Mouse (Mus musculus): ENCODE measurements around the gene Fes. TPM values are rescaled to one million over a fixed set of nuclear protein-coding genes. Genes with fewer than 3 reads are reported as not detected.
"Not testable (repeated sequence)": the region's sequence is repeated elsewhere in the genome, so short reads cannot be mapped to it uniquely, and the experiment has no call there.

The Fes gene
- total RNA-seq, 2 experiments from 2014 or later, result 16.7 to 18.1 TPM

- DNase-seq (ENCODE audit: low spot score in 2 of 2), result no peak
Measured at GRCm38 (mm10) chr7:80405188-80405695, 17.5 kb upstream of the Fes start, which contains the start of gene Furin. Gene Furin, minus strand, starts transcription at chr7:80405436.

GRCm38 (mm10) chr7:80404101-80404894, 16.6 kb upstream of the Fes start:
- no peak for DNase-seq (ENCODE audit: low spot score in 2 of 2)

DNA sequence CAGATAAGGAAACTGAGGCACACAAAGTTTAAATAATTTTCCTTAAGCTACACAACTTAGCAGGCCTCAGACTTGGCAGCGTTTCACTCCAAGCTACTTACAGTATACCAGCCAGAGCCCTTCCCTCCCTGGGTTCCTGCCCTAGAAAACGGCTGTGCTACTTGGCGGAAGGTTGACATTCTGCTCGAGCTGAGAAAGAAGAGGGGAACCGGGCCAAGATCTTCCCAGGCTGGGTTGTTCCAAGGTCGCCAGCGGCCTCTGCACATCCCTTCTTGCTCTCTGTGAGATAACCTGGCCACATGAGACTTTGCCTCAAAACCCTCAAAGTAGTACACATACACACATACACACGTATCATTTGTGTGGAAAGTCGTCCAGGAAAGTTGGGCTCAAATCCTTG, 15.8 kb upstream of the Fes start:
- peak; percentile 70 to 88 for DNase-seq (ENCODE audit: low spot score in 2 of 2)

DNA sequence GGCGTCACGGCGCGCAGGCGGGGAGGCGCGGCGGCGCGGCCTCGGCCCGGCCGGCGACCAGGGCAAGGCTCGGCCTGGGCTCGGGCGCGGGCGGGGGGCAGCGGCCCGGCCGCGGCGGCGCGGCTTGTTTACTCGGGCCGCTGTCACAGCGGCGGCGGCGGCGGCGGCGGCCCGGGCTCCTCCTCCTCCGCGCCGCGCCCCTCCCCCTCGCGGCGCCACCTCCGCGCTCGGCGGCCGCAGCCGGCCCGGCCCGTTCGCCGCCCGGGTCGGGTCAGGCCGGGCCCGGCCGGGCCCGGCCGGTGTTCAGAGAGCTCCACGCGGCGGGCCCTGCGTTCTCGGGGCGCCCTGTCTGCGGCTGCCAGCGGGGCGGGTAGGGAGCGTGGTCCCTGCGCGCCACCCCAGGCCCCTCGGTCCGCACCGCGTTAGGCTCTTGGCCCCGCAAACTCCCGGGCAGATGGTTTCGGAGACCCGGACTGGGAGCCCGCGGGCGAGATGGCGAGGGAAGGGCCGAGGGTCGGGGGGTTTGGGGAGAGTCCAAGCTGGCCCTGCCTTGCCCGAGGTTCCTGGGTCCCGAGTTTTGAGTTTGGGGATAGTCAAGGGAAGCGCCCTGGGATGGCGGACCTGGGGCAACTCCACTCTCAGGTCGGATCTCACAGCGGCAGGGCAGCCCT, 15.0 kb upstream of the Fes start:
- peak; percentile 67 to 74 for DNase-seq (ENCODE audit: low spot score in 2 of 2)

- peak; percentile 48 to 63 for DNase-seq (ENCODE audit: low spot score in 2 of 2)
Measured at GRCm38 (mm10) chr7:80401860-80402641, 14.3 kb upstream of the Fes start.

- no peak for DNase-seq (ENCODE audit: low spot score in 2 of 2)
Measured at GRCm38 (mm10) chr7:80401041-80401859, 13.5 kb upstream of the Fes start.

- no peak for DNase-seq (ENCODE audit: low spot score in 2 of 2)
Measured at GRCm38 (mm10) chr7:80400571-80400970, 12.8 kb upstream of the Fes start.

GRCm38 (mm10) chr7:80400099-80400498, 12.4 kb upstream of the Fes start:
- no peak for DNase-seq (ENCODE audit: low spot score in 2 of 2)

GRCm38 (mm10) chr7:80398654-80399444, 11.1 kb upstream of the Fes start:
- no peak for DNase-seq (ENCODE audit: low spot score in 2 of 2)

DNA sequence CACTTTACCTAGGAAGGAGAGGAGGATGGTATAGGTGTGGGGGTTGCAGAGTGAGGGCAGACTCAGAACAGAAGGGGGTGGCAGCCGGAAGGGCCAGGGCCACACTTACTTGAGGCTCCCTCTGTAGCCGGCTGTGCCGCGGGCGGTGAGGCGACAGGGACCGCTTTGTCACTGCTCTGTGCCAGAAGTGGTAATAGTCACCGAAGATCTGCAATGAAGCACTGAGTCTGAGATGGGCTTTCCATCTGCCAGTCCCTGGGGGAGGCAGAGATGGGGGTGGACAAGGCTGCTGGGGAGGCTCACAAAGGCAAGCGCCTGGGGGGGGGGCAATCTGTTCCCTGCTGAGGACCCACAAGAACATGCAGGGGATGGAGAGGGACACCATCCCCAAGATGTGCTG, 10.2 kb upstream of the Fes start:
- DNase-seq (ENCODE audit: low spot score in 2 of 2), result no peak

- DNase-seq (ENCODE audit: low spot score in 2 of 2), result not testable (repeated sequence)
Measured at GRCm38 (mm10) chr7:80396427-80396826, 8.7 kb upstream of the Fes start.

- no peak for DNase-seq (ENCODE audit: low spot score in 2 of 2)
Measured at GRCm38 (mm10) chr7:80394600-80394999, 6.9 kb upstream of the Fes start.

DNA sequence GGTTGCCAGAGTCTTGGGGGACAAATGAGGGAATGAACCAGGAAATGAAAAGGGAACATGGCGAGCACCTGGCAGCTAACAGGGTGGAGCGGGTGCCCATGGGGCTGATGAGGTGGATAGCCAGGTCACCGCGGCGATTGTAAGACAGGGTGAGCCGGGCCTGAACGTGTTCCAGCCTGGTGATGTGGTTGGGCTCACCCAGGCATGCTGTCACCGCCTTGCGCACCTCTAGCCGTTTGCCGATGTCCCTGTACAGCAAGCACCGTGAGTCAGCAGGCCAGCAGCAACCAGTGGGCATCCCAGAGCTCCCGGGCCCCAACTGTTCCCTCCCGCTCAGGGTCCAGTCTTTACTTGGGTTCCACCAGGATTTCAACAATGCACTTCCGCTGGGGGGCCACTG, 4.4 kb upstream of the Fes start:
- DNase-seq (ENCODE audit: low spot score in 2 of 2), result no peak

DNA sequence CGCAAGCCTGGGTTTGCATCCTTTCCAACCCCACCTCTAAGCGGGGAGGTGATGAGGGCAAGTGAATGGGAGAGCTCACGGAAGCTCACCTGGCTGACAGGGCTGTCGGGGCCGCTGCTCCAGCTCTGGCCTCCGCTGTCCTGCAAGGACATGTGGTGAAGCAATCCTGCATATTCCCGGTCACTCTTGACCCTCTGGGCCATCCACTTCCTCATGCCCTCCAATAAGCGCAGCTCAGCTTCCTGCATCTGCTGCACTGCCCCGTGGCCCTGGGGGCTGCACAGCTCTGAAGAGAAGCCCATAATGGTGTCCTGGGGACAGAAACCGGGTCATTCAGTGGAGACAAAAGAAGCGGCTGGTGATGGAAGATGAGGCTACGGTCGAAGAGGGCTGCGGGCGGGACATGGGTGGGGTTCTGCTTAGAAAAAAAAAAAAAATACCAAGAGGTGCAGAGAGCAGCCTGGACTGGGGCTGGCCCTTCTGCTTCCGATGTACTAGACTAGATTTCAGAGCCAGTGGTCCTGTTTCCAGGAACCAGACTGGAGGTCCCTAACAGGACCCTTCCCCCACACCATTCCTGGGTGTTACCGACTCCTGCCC, 613 bp downstream of the Fes start:
- no peak for DNase-seq (ENCODE audit: low spot score in 2 of 2)

- DNase-seq (ENCODE audit: low spot score in 2 of 2), result peak; percentile 89 to 93
Measured at GRCm38 (mm10) chr7:80386235-80386930, 1.4 kb downstream of the Fes start.

- DNase-seq (ENCODE audit: low spot score in 2 of 2), result no peak
Measured at GRCm38 (mm10) chr7:80382919-80383318, 4.8 kb downstream of the Fes start.

DNA sequence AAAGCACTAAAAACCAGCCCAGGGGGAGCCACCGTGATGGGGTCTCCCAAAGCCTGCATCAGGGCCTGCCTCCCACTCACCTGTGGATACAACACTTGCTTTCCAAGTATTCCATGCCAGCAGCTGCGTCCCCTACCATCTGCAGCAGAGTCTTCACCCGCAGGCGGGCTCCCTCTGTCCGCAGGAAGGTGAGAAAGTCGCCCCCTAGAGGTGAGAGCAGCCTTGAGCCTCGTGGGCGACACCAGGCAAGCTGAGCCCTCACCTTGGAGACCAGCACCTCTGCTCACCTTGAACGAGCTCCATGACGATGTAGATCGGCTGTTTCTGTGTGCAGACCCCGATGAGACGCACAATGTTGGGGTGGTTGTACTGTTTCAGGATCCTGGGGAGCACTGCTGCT, 8.2 kb downstream of the Fes start:
- DNase-seq (ENCODE audit: low spot score in 2 of 2), result no peak

GRCm38 (mm10) chr7:80377471-80377870, 10.3 kb downstream of the Fes start:
- no peak for DNase-seq (ENCODE audit: low spot score in 2 of 2)

DNA sequence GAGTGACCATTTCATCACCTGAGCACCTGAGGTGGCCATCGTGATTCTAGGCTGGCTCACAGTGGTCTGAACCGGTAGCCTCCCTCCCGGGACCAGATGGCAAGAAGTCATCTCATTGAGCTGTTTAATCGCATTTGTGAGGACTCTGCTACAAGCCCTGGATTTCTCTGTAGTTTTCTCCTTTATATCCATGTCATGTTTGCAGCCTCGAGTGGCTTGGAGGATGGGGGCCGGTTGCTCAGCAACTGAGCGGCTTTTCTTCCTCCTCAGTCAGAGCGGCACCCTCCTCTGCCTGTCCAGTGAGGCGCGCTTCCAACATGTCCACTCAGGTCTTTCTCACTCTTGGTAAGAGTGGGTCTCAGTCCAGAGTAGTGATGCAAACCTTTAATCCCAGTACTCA, 11.6 kb downstream of the Fes start:
- DNase-seq (ENCODE audit: low spot score in 2 of 2), result no peak

All from gastrocnemius, postnatal 4 days (tissue).